Mouse (Mus musculus) kidney, embryonic 14.5 days (tissue): Measurements from ENCODE around the gene Scpep1. TPM values are rescaled to one million over a fixed set of nuclear protein-coding genes. Genes with fewer than 3 reads are reported as not detected.

Source experiments
- ATAC-seq: fragments of 200-750 bp; cut with Nextera tagmentation; 2 replicates; pipeline ENCODE4 v1.8.0; 2017; ENCODE audit warnings: moderate number of reproducible peaks, mild to moderate bottlenecking, moderate TSS enrichment, moderate library complexity; ENCODE audit not compliant: low FRiP score, low TSS enrichment
- H3K27ac ChIP-seq: fragments of 300-500 bp; sonication (generic); 2 replicates; pipeline ENCODE4 v1.5.1; 2014; ENCODE audit warnings: low read depth, mild to moderate bottlenecking, low read length, moderate library complexity, mixed read lengths
- H3K27me3 ChIP-seq: fragments of 300-500 bp; sonication (generic); 2 replicates; pipeline ENCODE4 v1.6.1; 2014; ENCODE audit warnings: mild to moderate bottlenecking, low read length; ENCODE audit not compliant: control insufficient read depth, insufficient read depth
- H3K36me3 ChIP-seq: fragments of 300-500 bp; sonication (generic); 2 replicates; pipeline ENCODE4 v1.6.1; 2014; ENCODE audit warnings: low read length, mixed read lengths; ENCODE audit not compliant: control insufficient read depth, insufficient read depth
- H3K4me1 ChIP-seq: fragments of 300-500 bp; sonication (generic); 2 replicates; pipeline ENCODE4 v1.6.1; 2014; ENCODE audit warnings: low read length, mixed read lengths; ENCODE audit not compliant: control insufficient read depth, insufficient read depth
- H3K4me2 ChIP-seq: fragments of 300-500 bp; sonication (generic); replicated peaks from 2 replicates; pipeline ENCODE4 v1.6.1; 2014; ENCODE audit warnings: low read depth, mild to moderate bottlenecking, low read length
- H3K4me3 ChIP-seq: fragments of 300-500 bp; sonication (generic); 2 replicates; pipeline ENCODE4 v1.5.1; 2014; ENCODE audit warnings: mild to moderate bottlenecking, low read length
- H3K9ac ChIP-seq: fragments of 300-500 bp; sonication (generic); 2 replicates; pipeline ENCODE4 v1.6.1; 2014; ENCODE audit warnings: low read depth, mild to moderate bottlenecking, low read length, moderate library complexity
- H3K9me3 ChIP-seq: fragments of 300-500 bp; sonication (generic); 2 replicates; pipeline ENCODE4 v1.6.1; 2016; ENCODE audit warnings: low read length; ENCODE audit not compliant: control insufficient read depth
- WGBS: fragments of 180-500 bp; shearing (Covaris S2); extraction: QIAGEN DNeasy Blood & Tissue Kit; methylation state at CpG from one replicate; pipeline ENCODE4 v1.1.7; 2014; 5-methylcytosine and 5-hydroxymethylcytosine counted together
- polyA plus RNA-seq: library from polyadenylated mRNA; unstranded; fragments of >200 nt; fragmentation: Nextera tagmentation; extraction: Ambion mirVana; gene quantifications from 2 replicates; pipeline ENCODE4 v1.2.1, GENCODE M21; 2014

Scpep1 gene
- polyA plus RNA-seq, 1 experiment from 2014 or later, result 110 TPM

- Histone ChIP-seq H3K27me3 (no peaks in the 10 kb centered on the region), H3K4me1 (no peaks in the 10 kb centered on the region), H3K4me2 (no peak overlapping the region), H3K27ac (no peak overlapping the region), H3K9me3 (no peaks in the 10 kb centered on the region), H3K4me3 (no peak overlapping the region), H3K9ac (no peak overlapping the region), H3K36me3 (peaks cover 30% of the 10 kb centered on the region)
- ATAC-seq, result no peak
- WGBS, result 78% methylated on average over 5 of the region's 5 CpGs
Observed at GRCm38 (mm10) chr11:88988956-88989355, 33.7 kb upstream of the Scpep1 start.

- no peaks in the 10 kb centered on the region for H3K27me3 ChIP-seq
- WGBS, result 85% methylated on average over 10 of the region's 10 CpGs
- H3K9me3 ChIP-seq, result no peaks in the 10 kb centered on the region
- H3K27ac ChIP-seq, result no peak overlapping the region
- H3K4me1 ChIP-seq, result no peaks in the 10 kb centered on the region
- H3K4me2 ChIP-seq, result no peak overlapping the region
- no peak overlapping the region for H3K9ac ChIP-seq
- ATAC-seq, result no peak
- H3K4me3 ChIP-seq, result no peak overlapping the region
- H3K36me3 ChIP-seq, result peaks cover 43% of the 10 kb centered on the region
Observed at GRCm38 (mm10) chr11:88986616-88987015, 31.4 kb upstream of the Scpep1 start.

GRCm38 (mm10) chr11:88981337-88981736, 26.1 kb upstream of the Scpep1 start:
- H3K27me3 ChIP-seq, result no peaks in the 10 kb centered on the region
- H3K4me2 ChIP-seq, result no peak overlapping the region
- H3K9me3 ChIP-seq, result no peaks in the 10 kb centered on the region
- no peak for ATAC-seq
- H3K4me1 ChIP-seq, result no peaks in the 10 kb centered on the region
- WGBS, result 90% methylated on average over 8 of the region's 8 CpGs
- H3K4me3 ChIP-seq, result no peak overlapping the region
- peaks cover 33% of the 10 kb centered on the region for H3K36me3 ChIP-seq
- no peak overlapping the region for H3K27ac ChIP-seq
- no peak overlapping the region for H3K9ac ChIP-seq

- H3K9ac ChIP-seq, result no peak overlapping the region
- WGBS, result 94% methylated on average over 5 of the region's 5 CpGs
- H3K4me1 ChIP-seq, result peaks cover 6% of the 10 kb centered on the region; the same call in 1 of the 2 replicates
- ATAC-seq, result no peak
- H3K27me3 ChIP-seq, result no peaks in the 10 kb centered on the region
- no peak overlapping the region for H3K4me3 ChIP-seq
- H3K27ac ChIP-seq, result no peak overlapping the region
- H3K36me3 ChIP-seq, result 0 out of 2 replicates have a peak, but pooled peaks cover 7% of the 10 kb centered on the region
- no peaks in the 10 kb centered on the region for H3K9me3 ChIP-seq
- H3K4me2 ChIP-seq, result no peak overlapping the region
Observed at GRCm38 (mm10) chr11:88977188-88977587, 21.9 kb upstream of the Scpep1 start.

- H3K4me1 ChIP-seq, result peaks cover 6% of the 10 kb centered on the region; the same call in 1 of the 2 replicates
- 93% methylated on average over 2 of the region's 2 CpGs for WGBS
- no peak for ATAC-seq
Observed at GRCm38 (mm10) chr11:88976320-88976719, 21.1 kb upstream of the Scpep1 start.

GRCm38 (mm10) chr11:88973776-88974701, 18.8 kb upstream of the Scpep1 start:
- Histone ChIP-seq H3K9me3 (no peaks in the 10 kb centered on the region), H3K27me3 (no peaks in the 10 kb centered on the region), H3K4me2 (peak overlapping the region; percentile 76), H3K4me1 (peaks cover 6% of the 10 kb centered on the region; the same call in 1 of the 2 replicates), H3K27ac (peak overlapping the region; percentile 78), H3K4me3 (peak overlapping the region; percentile 60), H3K36me3 (no peaks in the 10 kb centered on the region), H3K9ac (peak overlapping the region; percentile 61)
- ATAC-seq, result peak; percentile 86
- WGBS, result under 1% methylated on average over 57 of the region's 62 CpGs

More at GRCm38 (mm10) chr11:88976320-88976719, 21.1 kb upstream of the Scpep1 start:
- 0 out of 2 replicates have a peak, but pooled peaks cover 3% of the 10 kb centered on the region for H3K36me3 ChIP-seq
- H3K4me3 ChIP-seq, result no peak overlapping the region
- no peaks in the 10 kb centered on the region for H3K27me3 ChIP-seq
- no peaks in the 10 kb centered on the region for H3K9me3 ChIP-seq
- no peak overlapping the region for H3K4me2 ChIP-seq
- H3K9ac ChIP-seq, result no peak overlapping the region
- H3K27ac ChIP-seq, result no peak overlapping the region

GRCm38 (mm10) chr11:88970202-88970732, 15.0 kb upstream of the Scpep1 start, which contains the start of gene Coil:
Gene Coil (plus strand): TSS chr11:88970252.
- H3K4me2 ChIP-seq, result no peak within 1 kb of the TSS
- no peak within 1 kb of the TSS for H3K4me3 ChIP-seq
- 34% methylated on average over 2 of the region's 2 CpGs for WGBS
- H3K27me3 ChIP-seq, result no peaks in the 10 kb centered on the region
- H3K9ac ChIP-seq, result no peak within 1 kb of the TSS
- H3K36me3 ChIP-seq, result no peaks in the 10 kb centered on the region
- H3K4me1 ChIP-seq, result peaks cover 6% of the 10 kb centered on the region; the same call in 1 of the 2 replicates
- H3K9me3 ChIP-seq, result no peaks in the 10 kb centered on the region
- H3K27ac ChIP-seq, result no peak within 1 kb of the TSS
- ATAC-seq, result no peak

GRCm38 (mm10) chr11:88966881-88967361, 11.7 kb upstream of the Scpep1 start, which contains the start of gene Elobl:
Gene Elobl (minus strand): TSS chr11:88966931.
- Histone ChIP-seq H3K9ac (no peak within 1 kb of the TSS), H3K36me3 (no peaks in the 10 kb centered on the region), H3K4me3 (no peak within 1 kb of the TSS), H3K4me1 (no peaks in the 10 kb centered on the region), H3K27me3 (no peaks in the 10 kb centered on the region), H3K27ac (no peak within 1 kb of the TSS), H3K4me2 (no peak within 1 kb of the TSS), H3K9me3 (no peaks in the 10 kb centered on the region)
- no peak for ATAC-seq
- 92% methylated on average over 2 of the region's 3 CpGs for WGBS

- H3K4me3 ChIP-seq, result no peak overlapping the region
- WGBS, result 87% methylated on average over 3 of the region's 3 CpGs
- H3K4me1 ChIP-seq, result 0 out of 2 replicates have a peak, but pooled peaks cover 4% of the 10 kb centered on the region
- H3K9me3 ChIP-seq, result no peaks in the 10 kb centered on the region
- H3K4me2 ChIP-seq, result no peak overlapping the region
- no peak overlapping the region for H3K27ac ChIP-seq
- H3K36me3 ChIP-seq, result no peaks in the 10 kb centered on the region
- no peak overlapping the region for H3K9ac ChIP-seq
- no peaks in the 10 kb centered on the region for H3K27me3 ChIP-seq
- no peak for ATAC-seq
Observed at GRCm38 (mm10) chr11:88958851-88959250, 3.6 kb upstream of the Scpep1 start.
